Mouse (Mus musculus): ENCODE measurements around the gene Lrrc27. TPM values are rescaled to one million over a fixed set of nuclear protein-coding genes. Genes with fewer than 3 reads are reported as not detected.

Lrrc27 gene
- total and polyA plus RNA-seq, 3 experiments, result 0.54 to 1.3 TPM; not detected in 1

DNA sequence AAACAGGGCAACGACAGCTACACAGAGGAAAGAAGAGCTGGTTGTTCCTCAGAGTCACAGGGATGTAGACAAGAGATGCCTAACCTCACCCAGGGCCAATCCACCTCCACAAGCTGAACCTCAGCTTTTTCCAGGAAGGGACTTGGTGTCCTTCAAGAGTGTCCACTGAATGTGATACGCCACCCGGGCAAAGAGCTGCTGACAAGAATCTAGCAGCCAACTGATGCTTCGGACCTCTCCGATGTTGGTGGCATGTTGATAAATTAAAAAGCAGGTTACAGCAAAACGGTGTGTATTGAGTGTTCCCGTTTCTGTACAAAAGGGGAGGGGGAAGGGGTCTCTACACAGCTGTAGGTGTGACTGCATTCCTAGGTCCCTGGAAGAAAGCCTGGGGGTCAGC is 27.9 kb upstream of the Lrrc27 start:
- Histone ChIP-seq H3K9ac (ENCODE audit: control insufficient read depth, low read depth, low read length, poor library complexity, severe bottlenecking) (no peak overlapping the region), H3K27me3 (ENCODE audit: control insufficient read depth in 1 of 2, insufficient read depth in 2 of 2, low read length in 2 of 2) (no peaks in the 10 kb centered on the region; a peak in 1 of 4 replicates), H3K4me3 (ENCODE audit: control insufficient read depth in 1 of 2, insufficient read depth in 1 of 2, low read depth in 2 of 2, low read length in 2 of 2) (no peak overlapping the region), H3K27ac (ENCODE audit: control insufficient read depth, low read depth, low read length) (no peak overlapping the region), H3K4me1 (ENCODE audit: control insufficient read depth in 1 of 2, insufficient read depth in 2 of 2, low read length in 2 of 2) (no peaks in the 10 kb centered on the region), H3K9me3 (replicated peaks; ENCODE audit: insufficient read depth, low read length) (no peaks in the 10 kb centered on the region), H3K79me2 (ENCODE audit: control insufficient read depth, insufficient read depth, low read length, poor library complexity) (no peaks in the 10 kb centered on the region), H3K36me3 (ENCODE audit: control insufficient read depth in 1 of 2, insufficient read depth in 2 of 2, low read length in 2 of 2) (no peaks in the 10 kb centered on the region; a peak in 1 of 4 replicates)
- no peak for TF ChIP-seq POLR2AphosphoS2 (IDR thresholded peaks at IDR 0.05; ENCODE audit: low read length)
- no peak for TF ChIP-seq POLR2AphosphoS5 (IDR thresholded peaks at IDR 0.05; ENCODE audit: borderline replicate concordance, low read depth, low read length)
- no peak for TF ChIP-seq E2F4 (IDR thresholded peaks at IDR 0.05; ENCODE audit: borderline replicate concordance, low read depth, low read length)
- no peak for TF ChIP-seq TCF12 (IDR thresholded peaks at IDR 0.05; ENCODE audit: low read depth, low read length)
- no peak for TF ChIP-seq ZNF384 (IDR thresholded peaks at IDR 0.05; ENCODE audit: low read depth, low read length)
- no peak for TF ChIP-seq ETS1 (IDR thresholded peaks at IDR 0.05; ENCODE audit: low read depth, low read length)
- no peak for TF ChIP-seq HCFC1 (IDR thresholded peaks at IDR 0.05; ENCODE audit: low read depth, low read length)
- no peak for TF ChIP-seq MAFK (IDR thresholded peaks at IDR 0.05; ENCODE audit: borderline replicate concordance, low read depth, low read length)
- no peak for TF ChIP-seq EP300 (IDR thresholded peaks at IDR 0.05; ENCODE audit: low read depth in 1 of 2, low read length in 2 of 2)
- TF ChIP-seq CHD1 (IDR thresholded peaks at IDR 0.05; ENCODE audit: low read depth, low read length), result no peak
- no peak for DNase-seq (ENCODE audit: low read depth, low spot score)

DNA sequence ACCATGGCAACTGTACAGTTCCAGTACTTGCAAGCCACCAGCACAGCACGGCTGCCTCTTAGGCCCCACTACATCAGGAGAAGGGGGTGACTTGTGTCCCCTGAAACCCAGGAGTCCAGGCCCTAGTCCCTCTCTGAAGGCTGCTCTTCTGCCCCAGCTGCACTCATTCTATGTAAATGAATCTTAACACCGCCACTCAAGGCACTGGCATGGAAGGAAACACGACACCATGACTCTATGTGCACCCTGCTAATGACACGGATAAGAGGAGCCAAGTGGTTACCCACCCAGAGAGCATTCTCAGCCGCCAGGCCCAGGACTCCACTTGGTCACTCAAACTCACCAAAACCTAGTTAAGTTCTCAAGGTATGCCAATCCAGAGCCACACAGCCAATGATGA is 26.8 kb upstream of the Lrrc27 start:
- no peak for DNase-seq (ENCODE audit: low read depth, low spot score)
- Histone ChIP-seq H3K4me3 (ENCODE audit: control insufficient read depth in 1 of 2, insufficient read depth in 1 of 2, low read depth in 2 of 2, low read length in 2 of 2) (no peak overlapping the region), H3K27me3 (ENCODE audit: control insufficient read depth in 1 of 2, insufficient read depth in 2 of 2, low read length in 2 of 2) (no peaks in the 10 kb centered on the region; a peak in 1 of 4 replicates), H3K36me3 (ENCODE audit: control insufficient read depth in 1 of 2, insufficient read depth in 2 of 2, low read length in 2 of 2) (no peaks in the 10 kb centered on the region; a peak in 1 of 4 replicates), H3K79me2 (ENCODE audit: control insufficient read depth, insufficient read depth, low read length, poor library complexity) (no peaks in the 10 kb centered on the region), H3K4me1 (ENCODE audit: control insufficient read depth in 1 of 2, insufficient read depth in 2 of 2, low read length in 2 of 2) (no peaks in the 10 kb centered on the region), H3K9ac (ENCODE audit: control insufficient read depth, low read depth, low read length, poor library complexity, severe bottlenecking) (no peak overlapping the region), H3K27ac (ENCODE audit: control insufficient read depth, low read depth, low read length) (no peak overlapping the region), H3K9me3 (replicated peaks; ENCODE audit: insufficient read depth, low read length) (no peaks in the 10 kb centered on the region)
- no peak for TF ChIP-seq GABPA (IDR thresholded peaks at IDR 0.05; ENCODE audit: low read depth, low read length)
- TF ChIP-seq NRF1 (IDR thresholded peaks at IDR 0.05; ENCODE audit: insufficient read depth, low read depth, low read length, poor library complexity, severe bottlenecking), result no peak
- no peak for TF ChIP-seq ETS1 (IDR thresholded peaks at IDR 0.05; ENCODE audit: low read depth, low read length)
- no peak for TF ChIP-seq E2F4 (IDR thresholded peaks at IDR 0.05; ENCODE audit: borderline replicate concordance, low read depth, low read length)
- no peak for TF ChIP-seq SMC3 (IDR thresholded peaks at IDR 0.05; ENCODE audit: low read depth, low read length)
- TF ChIP-seq TCF12 (IDR thresholded peaks at IDR 0.05; ENCODE audit: low read depth, low read length), result no peak
- no peak for TF ChIP-seq CHD2 (IDR thresholded peaks at IDR 0.05; ENCODE audit: low read length)
- TF ChIP-seq POLR2AphosphoS2 (IDR thresholded peaks at IDR 0.05; ENCODE audit: low read length), result no peak
- no peak for TF ChIP-seq ZKSCAN1 (IDR thresholded peaks at IDR 0.05; ENCODE audit: low read depth, low read length)
- no peak for TF ChIP-seq POLR2A (IDR thresholded peaks at IDR 0.05; ENCODE audit: control insufficient read depth in 1 of 2, insufficient read depth in 1 of 2, low read depth in 1 of 2, low read length in 2 of 2, poor library complexity in 1 of 2)
- TF ChIP-seq MAFK (IDR thresholded peaks at IDR 0.05; ENCODE audit: borderline replicate concordance, low read depth, low read length), result no peak
- no peak for TF ChIP-seq EP300 (IDR thresholded peaks at IDR 0.05; ENCODE audit: low read depth in 1 of 2, low read length in 2 of 2)
- no peak for TF ChIP-seq MYB (IDR thresholded peaks at IDR 0.05; ENCODE audit: low read depth, low read length)
- no peak for TF ChIP-seq RAD21 (IDR thresholded peaks at IDR 0.05; ENCODE audit: low read depth, low read length)
- no peak for TF ChIP-seq TAL1 (IDR thresholded peaks at IDR 0.05; ENCODE audit: low read length)
- TF ChIP-seq MYC (IDR thresholded peaks at IDR 0.05; ENCODE audit: low read depth, low read length), result no peak

All from MEL (cell line).